Mouse (Mus musculus) G1E (cell line): ENCODE data around the gene Fam216a. TPM values are rescaled to one million over a fixed set of nuclear protein-coding genes. Genes with fewer than 3 reads are reported as not detected.

ENCODE experiments used
- ATAC-seq: 2 replicates; pipeline ENCODE4 v1.8.0; 2016; ENCODE audit warnings: mild to moderate bottlenecking; ENCODE audit not compliant: insufficient number of reproducible peaks, poor library complexity, low FRiP score, severe bottlenecking; ENCODE audit errors: extremely low read depth
- DNase-seq: peaks from one replicate; pipeline ENCODE4 v3.0.0; 2012; ENCODE audit warnings: low spot score
- H3K27me3 ChIP-seq: 2 replicates; pipeline ENCODE4 v1.6.1; 2012; ENCODE audit warnings: mild to moderate bottlenecking, low read length, inconsistent platforms; ENCODE audit not compliant: insufficient read depth
- H3K36me3 ChIP-seq: replicated peaks from 2 replicates; pipeline ENCODE3; 2012; ENCODE audit warnings: mild to moderate bottlenecking, inconsistent platforms
- H3K4me1 ChIP-seq: 2 replicates; pipeline ENCODE4 v1.6.1; 2012; ENCODE audit warnings: low read depth, low read length, inconsistent platforms, mixed read lengths; ENCODE audit not compliant: insufficient read depth
- H3K4me3 ChIP-seq: 2 replicates; pipeline ENCODE4 v1.5.1; 2012; ENCODE audit warnings: low read depth, mild to moderate bottlenecking, inconsistent platforms, low read length, moderate library complexity, mixed read lengths
- H3K9me3 ChIP-seq: replicated peaks from 2 replicates; pipeline ENCODE4 v1.6.1; 2012; ENCODE audit warnings: inconsistent platforms
- CTCF ChIP-seq: IDR thresholded peaks from 2 replicates; pipeline ENCODE4 v1.5.1; 2012; ENCODE audit warnings: low read depth, low read length, inconsistent platforms, mixed read lengths
- GATA1 ChIP-seq: IDR thresholded peaks from 2 replicates; pipeline ENCODE4 v1.6.1; 2012; ENCODE audit warnings: borderline replicate concordance, low read length, inconsistent platforms, mixed read lengths
- GATA2 ChIP-seq: IDR thresholded peaks from 2 replicates; pipeline ENCODE4 v1.6.1; 2012; ENCODE audit warnings: low read depth, low read length, inconsistent platforms, borderline replicate concordance
- POLR2AphosphoS5 ChIP-seq: IDR thresholded peaks from 2 replicates; pipeline ENCODE4 v1.6.1; 2012; ENCODE audit warnings: low read depth, low read length, inconsistent platforms; ENCODE audit not compliant: insufficient replicate concordance
- TAL1 ChIP-seq: conservative IDR thresholded peaks from 2 replicates; pipeline ENCODE4 v1.6.1; 2012; ENCODE audit warnings: low read depth, low read length, inconsistent platforms, mixed read lengths
- polyA plus RNA-seq: library from polyadenylated mRNA; stranded (reverse); fragments of >175 nt; gene quantifications from 2 replicates; pipeline ENCODE4 v1.2.3, GENCODE M21; 2012
- total RNA-seq, 2 experiments: library from RNA; stranded (forward) in 1 of 2; stranded (reverse) in 1 of 2; fragments of 200-1000 nt in 1 of 2; fragments of >200 nt in 1 of 2; fragmentation: Nextera tagmentation in 1 of 2; gene quantifications; 2 replicates each; pipeline ENCODE4 v1.2.3; 2014 to 2017

The Fam216a gene
- total and polyA plus RNA-seq, 3 experiments: 46.5 to 69.9 (median 53.4) TPM

DNA sequence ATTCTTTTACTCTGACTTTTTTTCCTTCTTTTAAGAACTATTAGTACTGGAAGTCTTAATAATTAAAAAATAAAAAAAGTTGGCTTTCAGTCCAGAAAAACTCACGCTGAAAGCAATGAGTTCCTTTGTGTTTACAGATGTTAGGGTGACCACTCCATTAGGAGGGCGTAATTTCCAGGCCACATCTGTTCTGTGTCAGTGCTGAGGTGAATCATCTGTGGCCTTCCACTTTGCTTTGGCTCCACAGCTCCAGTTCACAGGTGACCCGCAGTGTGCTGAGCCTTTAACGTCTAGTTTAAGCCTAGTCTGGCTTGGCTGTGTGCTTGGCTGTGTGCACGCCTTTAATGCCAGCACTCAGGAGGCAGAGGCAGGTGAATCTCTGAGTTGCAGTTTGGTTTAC lies 39.7 kb upstream of the Fam216a start:
- no peak for ATAC-seq
- no peak for TF ChIP-seq CTCF
- TF ChIP-seq POLR2AphosphoS5: no peak
- TF ChIP-seq GATA1: no peak
- TF ChIP-seq GATA2: no peak
- no peak for TF ChIP-seq TAL1
- no peak overlapping the region for H3K4me3 ChIP-seq
- DNase-seq: no peak
- H3K4me1 ChIP-seq: peaks cover 12% of the 10 kb centered on the region
- no peaks in the 10 kb centered on the region for H3K27me3 ChIP-seq
- peaks cover 27% of the 10 kb centered on the region for H3K36me3 ChIP-seq
- peaks cover 3% of the 10 kb centered on the region for H3K9me3 ChIP-seq

DNA sequence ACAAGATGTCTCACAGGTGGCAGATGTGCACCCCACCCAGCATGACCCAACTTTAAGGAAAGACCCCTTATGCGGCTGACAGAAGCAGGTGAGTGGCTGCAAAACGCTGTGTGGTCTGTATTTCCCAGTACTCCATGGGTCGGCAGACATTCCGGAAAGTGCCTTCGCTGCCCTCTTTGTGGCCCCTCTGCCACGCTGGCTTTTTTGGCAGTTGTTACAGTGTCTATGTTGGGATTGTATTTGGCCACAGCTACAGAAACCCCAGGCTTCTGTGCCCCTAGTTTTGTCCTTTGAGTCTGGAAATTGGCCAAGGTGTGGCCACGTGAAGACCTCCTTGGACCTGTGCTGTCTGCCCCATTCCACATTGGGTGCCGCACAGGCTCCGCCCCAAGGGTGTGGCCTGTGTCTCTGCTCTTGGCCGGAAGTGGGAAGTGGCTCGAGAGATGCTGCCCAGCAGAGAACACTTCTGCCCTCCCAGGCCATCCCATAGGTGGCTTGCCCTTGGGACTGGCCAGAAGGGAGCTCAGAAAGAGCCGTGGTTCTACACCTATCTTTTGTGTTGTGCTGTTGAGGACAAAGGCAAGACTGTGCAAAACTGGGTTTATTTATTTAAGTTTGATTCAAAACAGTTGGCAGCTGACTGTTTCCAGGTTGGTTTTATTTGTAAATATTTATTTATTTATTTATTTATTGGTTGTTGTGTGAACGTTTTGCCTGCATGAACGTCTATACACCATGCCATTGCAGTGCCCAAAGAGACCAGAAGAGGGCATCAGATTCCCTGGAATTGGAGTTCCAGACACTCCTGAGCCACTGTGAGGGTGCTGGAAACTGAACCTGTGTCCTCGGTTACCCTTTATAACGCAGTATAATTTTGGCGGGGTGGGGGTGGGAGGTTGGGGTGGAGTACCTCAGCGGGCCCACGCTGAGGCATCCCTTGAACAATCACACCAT lies 37.8 kb upstream of the Fam216a start:
- peaks cover 12% of the 10 kb centered on the region for H3K4me1 ChIP-seq
- no peak for TF ChIP-seq POLR2AphosphoS5
- no peak for TF ChIP-seq GATA2
- TF ChIP-seq GATA1: no peak
- TF ChIP-seq CTCF: no peak
- TF ChIP-seq TAL1: no peak
- ATAC-seq (no peak), DNase-seq (no peak)
- H3K4me3 ChIP-seq: no peak overlapping the region
- H3K36me3 ChIP-seq: peaks cover 46% of the 10 kb centered on the region
- H3K27me3 ChIP-seq: no peaks in the 10 kb centered on the region
- no peaks in the 10 kb centered on the region; the same call in 1 of the 2 replicates for H3K9me3 ChIP-seq

DNA sequence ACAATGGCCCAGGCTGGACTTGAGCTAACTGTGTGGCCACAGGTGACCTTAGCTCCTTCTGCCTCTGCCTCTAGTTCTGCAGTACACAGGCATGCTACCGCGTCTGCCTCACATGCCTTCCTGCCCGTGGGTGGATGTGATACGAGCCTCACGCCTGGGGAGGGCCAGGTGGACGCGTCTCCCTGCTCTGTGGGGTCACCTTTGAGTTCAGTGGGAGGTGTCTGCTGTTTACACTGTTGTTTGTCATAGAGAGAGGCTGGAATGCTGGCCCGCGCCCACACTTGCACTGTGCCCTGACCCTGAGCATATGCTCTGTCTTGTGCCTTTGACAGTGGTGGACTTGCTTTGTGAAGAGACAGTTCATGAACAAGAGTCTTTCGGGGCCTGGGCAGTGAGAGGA lies 33.4 kb upstream of the Fam216a start:
- no peak overlapping the region for H3K4me3 ChIP-seq
- no peaks in the 10 kb centered on the region for H3K27me3 ChIP-seq
- no peak for ATAC-seq
- TF ChIP-seq GATA1 (no peak), POLR2AphosphoS5 (no peak), TAL1 (no peak)
- H3K4me1 ChIP-seq: peaks cover 9% of the 10 kb centered on the region
- H3K36me3 ChIP-seq: peaks cover 89% of the 10 kb centered on the region
- H3K9me3 ChIP-seq: no peaks in the 10 kb centered on the region; the same call in 1 of the 2 replicates
- DNase-seq: no peak

DNA sequence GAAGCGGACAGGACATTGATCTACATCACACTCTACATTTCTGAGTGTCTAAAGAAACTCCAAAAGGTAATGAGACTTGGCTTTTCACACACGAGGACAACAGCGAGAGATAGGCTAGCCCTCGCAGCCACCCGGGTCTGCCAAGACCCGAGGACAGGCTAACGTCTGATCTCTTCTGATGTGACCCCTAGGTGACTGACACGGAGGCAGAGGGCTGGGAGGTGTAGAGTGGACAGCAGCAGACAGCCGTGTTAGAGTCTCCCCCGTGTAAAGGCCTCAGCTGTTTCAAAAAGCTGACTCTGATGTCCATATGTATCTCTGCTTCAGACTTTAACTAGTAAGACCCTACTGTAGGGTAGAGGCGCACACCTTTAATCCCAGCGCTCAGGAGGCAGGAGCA lies 31.2 kb upstream of the Fam216a start:
- Histone ChIP-seq H3K4me1 (peaks cover 8% of the 10 kb centered on the region), H3K4me3 (no peak overlapping the region), H3K36me3 (peaks cover 96% of the 10 kb centered on the region), H3K9me3 (no peaks in the 10 kb centered on the region), H3K27me3 (no peaks in the 10 kb centered on the region)
- DNase-seq: no peak
- no peak for TF ChIP-seq GATA2
- no peak for ATAC-seq

DNA sequence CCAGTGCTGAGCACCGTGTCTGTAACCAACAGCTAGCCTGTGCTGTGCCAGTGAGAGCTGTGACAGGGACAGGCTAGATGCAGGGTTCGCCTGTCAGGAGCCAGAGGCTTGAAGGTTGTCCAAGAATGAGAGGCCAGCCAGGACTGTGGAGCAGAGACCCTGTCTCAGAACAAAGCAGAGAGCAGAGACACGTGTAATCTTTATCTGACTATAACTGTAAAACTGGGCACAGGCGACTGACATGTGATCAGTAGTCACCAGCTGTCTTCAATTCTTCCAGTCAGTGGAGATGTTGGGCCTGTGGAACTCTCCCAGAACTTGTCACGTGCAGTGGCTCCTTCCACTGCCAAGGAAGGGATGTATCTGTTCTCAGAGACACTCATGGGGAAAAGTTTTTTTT lies 30.6 kb upstream of the Fam216a start:
- Histone ChIP-seq H3K4me1 (peaks cover 8% of the 10 kb centered on the region), H3K4me3 (no peak overlapping the region), H3K36me3 (peaks cover 99% of the 10 kb centered on the region), H3K27me3 (no peaks in the 10 kb centered on the region), H3K9me3 (no peaks in the 10 kb centered on the region)
- TF ChIP-seq POLR2AphosphoS5: no peak
- TF ChIP-seq TAL1: no peak
- no peak for TF ChIP-seq GATA2
- no peak for TF ChIP-seq GATA1
- TF ChIP-seq CTCF: no peak
- ATAC-seq: no peak
- DNase-seq: no peak

DNA sequence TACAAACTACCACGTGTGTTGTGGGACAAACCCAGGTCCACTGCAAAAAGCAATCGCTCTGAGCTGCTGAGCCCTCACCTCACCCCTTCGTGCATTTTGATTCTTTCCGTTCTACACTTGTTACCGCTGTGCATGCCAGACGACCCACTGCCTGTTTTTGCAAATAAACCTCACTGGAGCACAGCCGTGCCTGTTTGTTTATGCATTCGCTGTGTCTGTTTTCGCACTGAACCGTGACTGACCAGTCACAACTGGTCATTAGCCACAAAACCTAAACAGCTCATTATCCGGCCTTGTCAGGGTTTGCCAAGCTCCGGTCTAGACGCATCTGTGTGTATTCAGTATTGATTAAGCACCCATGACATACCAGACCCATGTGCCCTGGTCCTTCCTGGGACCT lies 30.0 kb upstream of the Fam216a start:
- H3K4me1 ChIP-seq: peaks cover 11% of the 10 kb centered on the region
- DNase-seq (no peak), ATAC-seq (no peak)
- H3K36me3 ChIP-seq: peaks cover 99% of the 10 kb centered on the region
- H3K4me3 ChIP-seq: no peak overlapping the region
- TF ChIP-seq CTCF (no peak), POLR2AphosphoS5 (no peak), GATA2 (no peak), TAL1 (no peak), GATA1 (no peak)
- no peaks in the 10 kb centered on the region for H3K9me3 ChIP-seq
- H3K27me3 ChIP-seq: no peaks in the 10 kb centered on the region

DNA sequence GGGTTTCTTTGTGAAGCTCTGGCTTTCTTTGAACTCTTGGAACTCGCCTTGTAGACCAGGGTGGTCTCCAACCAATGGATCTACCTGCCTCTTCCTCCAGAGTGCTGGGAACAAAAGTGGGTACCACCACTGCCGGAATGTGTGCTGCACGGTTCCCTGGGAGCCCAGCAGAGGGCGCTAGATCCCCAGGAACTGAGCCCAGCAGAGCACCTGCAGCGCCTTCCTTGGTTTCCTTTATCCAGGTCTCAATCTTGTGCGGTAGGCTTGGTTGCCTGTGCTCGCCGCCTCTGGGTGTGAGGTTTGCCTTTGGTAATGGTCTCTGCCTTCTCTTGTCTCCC lies 29.1 kb upstream of the Fam216a start:
- H3K4me3 ChIP-seq: no peak overlapping the region
- H3K27me3 ChIP-seq: no peaks in the 10 kb centered on the region
- DNase-seq (peak; percentile 40), ATAC-seq (no peak)
- H3K36me3 ChIP-seq: peaks cover 99% of the 10 kb centered on the region
- peaks cover 11% of the 10 kb centered on the region for H3K4me1 ChIP-seq
- no peak for TF ChIP-seq POLR2AphosphoS5
- no peak for TF ChIP-seq TAL1
- no peak for TF ChIP-seq GATA2
- TF ChIP-seq GATA1: no peak
- TF ChIP-seq CTCF: peak; percentile 97
- H3K9me3 ChIP-seq: no peaks in the 10 kb centered on the region
